Mouse (Mus musculus): Measurements from ENCODE around the gene Olfr1448.
"Not testable (repeated sequence)": the region's sequence is repeated elsewhere in the genome, so short reads cannot be mapped to it uniquely, and the experiment has no call there.

The Olfr1448 gene

GRCm38 (mm10) chr19:12924319-12924718, at the start of gene Olfr1448:
Gene Olfr1448 (minus strand): TSS chr19:12924419.
- no peak for DNase-seq

- not testable (repeated sequence) for DNase-seq
These were observed 45.9 kb upstream of the Olfr1448 start for GRCm38 (mm10) chr19:12970082-12970481.

GRCm38 (mm10) chr19:12949958-12950357, 25.7 kb upstream of the Olfr1448 start, which contains the start of gene Olfr1450:
Gene Olfr1450 (plus strand): TSS chr19:12950258.
- DNase-seq = no peak

- no peak for DNase-seq
These were observed 6.3 kb upstream of the Olfr1448 start, which contains the start of gene Olfr1449 for GRCm38 (mm10) chr19:12930540-12930939. Gene Olfr1449 (plus strand): TSS chr19:12930840.

- DNase-seq = no peak
These were observed 20.6 kb downstream of the Olfr1448 start, which contains the start of gene Olfr1447 for GRCm38 (mm10) chr19:12903643-12904042. Gene Olfr1447 (minus strand): TSS chr19:12903743.

- DNase-seq = no peak
These were observed 30.8 kb downstream of the Olfr1448 start, which contains the start of gene Olfr1446 for GRCm38 (mm10) chr19:12893424-12893823. Gene Olfr1446 (minus strand): TSS chr19:12893524.

GRCm38 (mm10) chr19:12883555-12883954, 40.7 kb downstream of the Olfr1448 start, which contains the start of gene Olfr1445:
Gene Olfr1445 (plus strand): TSS chr19:12883855.
- no peak for DNase-seq

Data from kidney, adult 18-20 months (tissue).